Mouse (Mus musculus): ENCODE measurements around the gene Dkk2. TPM values are rescaled to one million over a fixed set of nuclear protein-coding genes. Genes with fewer than 3 reads are reported as not detected.

Dkk2 gene
- polyA plus RNA-seq, 1 experiment from 2014 or later: 0.48 TPM

- no peak overlapping the region for H3K4me3 ChIP-seq (ENCODE audit: low read depth, low read length)
- H3K27ac ChIP-seq (ENCODE audit: low read depth, low read length): no peak overlapping the region
- no peaks in the 10 kb centered on the region for H3K27me3 ChIP-seq (ENCODE audit: control insufficient read depth, insufficient read depth, low read length)
- H3K36me3 ChIP-seq (ENCODE audit: control insufficient read depth, insufficient read depth, low read length): no peaks in the 10 kb centered on the region
- 75% methylated on average over 1 of the region's 1 CpGs for WGBS
- no peak overlapping the region for H3K4me2 ChIP-seq (ENCODE audit: low read depth, low read length)
- no peak for ATAC-seq (ENCODE audit: low read depth)
- H3K4me1 ChIP-seq (ENCODE audit: control insufficient read depth, insufficient read depth, low read length): no peaks in the 10 kb centered on the region
- no peaks in the 10 kb centered on the region for H3K9me3 ChIP-seq (ENCODE audit: control insufficient read depth, low read length)
- no peak overlapping the region for H3K9ac ChIP-seq (replicated peaks; ENCODE audit: low read depth, low read length)
Observed at GRCm38 (mm10) chr3:132134502-132134901, 49.4 kb downstream of the Dkk2 start.

GRCm38 (mm10) chr3:132137802-132138378 lies 52.8 kb downstream of the Dkk2 start:
- H3K36me3 ChIP-seq (ENCODE audit: control insufficient read depth, insufficient read depth, low read length): no peaks in the 10 kb centered on the region
- H3K4me2 ChIP-seq (ENCODE audit: low read depth, low read length): no peak overlapping the region
- H3K9ac ChIP-seq (replicated peaks; ENCODE audit: low read depth, low read length): no peak overlapping the region
- no peak overlapping the region for H3K4me3 ChIP-seq (ENCODE audit: low read depth, low read length)
- no peaks in the 10 kb centered on the region for H3K9me3 ChIP-seq (ENCODE audit: control insufficient read depth, low read length)
- no peak overlapping the region for H3K27ac ChIP-seq (ENCODE audit: low read depth, low read length)
- H3K27me3 ChIP-seq (ENCODE audit: control insufficient read depth, insufficient read depth, low read length): no peaks in the 10 kb centered on the region
- H3K4me1 ChIP-seq (ENCODE audit: control insufficient read depth, insufficient read depth, low read length): no peaks in the 10 kb centered on the region
- ATAC-seq (ENCODE audit: low read depth): peak; percentile 31; the same call in 1 of the 2 replicates
- 69% methylated on average over 11 of the region's 11 CpGs for WGBS

GRCm38 (mm10) chr3:132141031-132141430 lies 55.9 kb downstream of the Dkk2 start:
- Histone ChIP-seq H3K4me1 (ENCODE audit: control insufficient read depth, insufficient read depth, low read length) (no peaks in the 10 kb centered on the region), H3K9ac (replicated peaks; ENCODE audit: low read depth, low read length) (no peak overlapping the region), H3K27me3 (ENCODE audit: control insufficient read depth, insufficient read depth, low read length) (no peaks in the 10 kb centered on the region), H3K36me3 (ENCODE audit: control insufficient read depth, insufficient read depth, low read length) (no peaks in the 10 kb centered on the region), H3K4me2 (ENCODE audit: low read depth, low read length) (no peak overlapping the region), H3K9me3 (ENCODE audit: control insufficient read depth, low read length) (no peaks in the 10 kb centered on the region), H3K4me3 (ENCODE audit: low read depth, low read length) (no peak overlapping the region), H3K27ac (ENCODE audit: low read depth, low read length) (no peak overlapping the region)
- WGBS: 75% methylated on average over 4 of the region's 4 CpGs
- no peak for ATAC-seq (ENCODE audit: low read depth)

- Histone ChIP-seq H3K9me3 (ENCODE audit: control insufficient read depth, low read length) (no peaks in the 10 kb centered on the region), H3K27me3 (ENCODE audit: control insufficient read depth, insufficient read depth, low read length) (no peaks in the 10 kb centered on the region), H3K4me2 (ENCODE audit: low read depth, low read length) (no peak overlapping the region), H3K27ac (ENCODE audit: low read depth, low read length) (no peak overlapping the region), H3K36me3 (ENCODE audit: control insufficient read depth, insufficient read depth, low read length) (no peaks in the 10 kb centered on the region), H3K9ac (replicated peaks; ENCODE audit: low read depth, low read length) (no peak overlapping the region), H3K4me3 (ENCODE audit: low read depth, low read length) (no peak overlapping the region), H3K4me1 (ENCODE audit: control insufficient read depth, insufficient read depth, low read length) (no peaks in the 10 kb centered on the region)
- ATAC-seq (ENCODE audit: low read depth): no peak
- 64% methylated on average over 6 of the region's 6 CpGs for WGBS
Observed at GRCm38 (mm10) chr3:132149446-132150025, 64.4 kb downstream of the Dkk2 start.

- H3K4me3 ChIP-seq (ENCODE audit: low read depth, low read length): no peak overlapping the region
- no peaks in the 10 kb centered on the region for H3K4me1 ChIP-seq (ENCODE audit: control insufficient read depth, insufficient read depth, low read length)
- H3K27ac ChIP-seq (ENCODE audit: low read depth, low read length): no peak overlapping the region
- H3K4me2 ChIP-seq (ENCODE audit: low read depth, low read length): no peak overlapping the region
- whole genome bisulfite sequencing: 92% methylated on average over 2 of the region's 2 CpGs
- ATAC-seq (ENCODE audit: low read depth): no peak
- H3K27me3 ChIP-seq (ENCODE audit: control insufficient read depth, insufficient read depth, low read length): no peaks in the 10 kb centered on the region
- H3K9ac ChIP-seq (replicated peaks; ENCODE audit: low read depth, low read length): no peak overlapping the region
- H3K9me3 ChIP-seq (ENCODE audit: control insufficient read depth, low read length): no peaks in the 10 kb centered on the region
- no peaks in the 10 kb centered on the region for H3K36me3 ChIP-seq (ENCODE audit: control insufficient read depth, insufficient read depth, low read length)
Observed at GRCm38 (mm10) chr3:132158817-132159216, 73.7 kb downstream of the Dkk2 start.

GRCm38 (mm10) chr3:132168911-132169310 lies 83.8 kb downstream of the Dkk2 start:
- Histone ChIP-seq H3K4me3 (ENCODE audit: low read depth, low read length) (no peak overlapping the region), H3K4me2 (ENCODE audit: low read depth, low read length) (no peak overlapping the region), H3K27ac (ENCODE audit: low read depth, low read length) (no peak overlapping the region), H3K4me1 (ENCODE audit: control insufficient read depth, insufficient read depth, low read length) (no peaks in the 10 kb centered on the region), H3K27me3 (ENCODE audit: control insufficient read depth, insufficient read depth, low read length) (no peaks in the 10 kb centered on the region), H3K9ac (replicated peaks; ENCODE audit: low read depth, low read length) (no peak overlapping the region), H3K36me3 (ENCODE audit: control insufficient read depth, insufficient read depth, low read length) (no peaks in the 10 kb centered on the region), H3K9me3 (ENCODE audit: control insufficient read depth, low read length) (no peaks in the 10 kb centered on the region)
- no peak for ATAC-seq (ENCODE audit: low read depth)
- WGBS: 88% methylated on average over 3 of the region's 3 CpGs

GRCm38 (mm10) chr3:132186888-132187552 lies 101.9 kb downstream of the Dkk2 start:
- no peak for ATAC-seq (ENCODE audit: low read depth)
- Histone ChIP-seq H3K4me3 (ENCODE audit: low read depth, low read length) (no peak overlapping the region), H3K27ac (ENCODE audit: low read depth, low read length) (no peak overlapping the region), H3K27me3 (ENCODE audit: control insufficient read depth, insufficient read depth, low read length) (no peaks in the 10 kb centered on the region), H3K9me3 (ENCODE audit: control insufficient read depth, low read length) (no peaks in the 10 kb centered on the region), H3K4me2 (ENCODE audit: low read depth, low read length) (no peak overlapping the region), H3K4me1 (ENCODE audit: control insufficient read depth, insufficient read depth, low read length) (no peaks in the 10 kb centered on the region), H3K36me3 (ENCODE audit: control insufficient read depth, insufficient read depth, low read length) (no peaks in the 10 kb centered on the region), H3K9ac (replicated peaks; ENCODE audit: low read depth, low read length) (no peak overlapping the region)
- WGBS: 91% methylated on average over 12 of the region's 12 CpGs

- Histone ChIP-seq H3K4me1 (ENCODE audit: control insufficient read depth, insufficient read depth, low read length) (no peaks in the 10 kb centered on the region), H3K27me3 (ENCODE audit: control insufficient read depth, insufficient read depth, low read length) (no peaks in the 10 kb centered on the region), H3K36me3 (ENCODE audit: control insufficient read depth, insufficient read depth, low read length) (no peaks in the 10 kb centered on the region), H3K9ac (replicated peaks; ENCODE audit: low read depth, low read length) (no peak overlapping the region), H3K9me3 (ENCODE audit: control insufficient read depth, low read length) (no peaks in the 10 kb centered on the region), H3K4me3 (ENCODE audit: low read depth, low read length) (no peak overlapping the region), H3K4me2 (ENCODE audit: low read depth, low read length) (no peak overlapping the region), H3K27ac (ENCODE audit: low read depth, low read length) (no peak overlapping the region)
- 61% methylated on average over 4 of the region's 4 CpGs for WGBS
- no peak for ATAC-seq (ENCODE audit: low read depth)
Observed at GRCm38 (mm10) chr3:132201950-132202349, 116.9 kb downstream of the Dkk2 start.

GRCm38 (mm10) chr3:132202665-132203064 lies 117.6 kb downstream of the Dkk2 start:
- H3K36me3 ChIP-seq (ENCODE audit: control insufficient read depth, insufficient read depth, low read length): no peaks in the 10 kb centered on the region
- H3K4me1 ChIP-seq (ENCODE audit: control insufficient read depth, insufficient read depth, low read length): no peaks in the 10 kb centered on the region
- ATAC-seq (ENCODE audit: low read depth): peak; percentile 50; the same call in 1 of the 2 replicates
- H3K4me2 ChIP-seq (ENCODE audit: low read depth, low read length): no peak overlapping the region
- no peaks in the 10 kb centered on the region for H3K9me3 ChIP-seq (ENCODE audit: control insufficient read depth, low read length)
- 68% methylated on average over 5 of the region's 5 CpGs for WGBS
- no peak overlapping the region for H3K4me3 ChIP-seq (ENCODE audit: low read depth, low read length)
- no peak overlapping the region for H3K27ac ChIP-seq (ENCODE audit: low read depth, low read length)
- H3K27me3 ChIP-seq (ENCODE audit: control insufficient read depth, insufficient read depth, low read length): no peaks in the 10 kb centered on the region
- no peak overlapping the region for H3K9ac ChIP-seq (replicated peaks; ENCODE audit: low read depth, low read length)

Data from neural tube, embryonic 14.5 days (tissue).